Mouse (Mus musculus): ENCODE measurements around the gene Rchy1.
A peak's percentile ranks its signal among the peaks of the same experiment; 100 is the strongest.

DNA sequence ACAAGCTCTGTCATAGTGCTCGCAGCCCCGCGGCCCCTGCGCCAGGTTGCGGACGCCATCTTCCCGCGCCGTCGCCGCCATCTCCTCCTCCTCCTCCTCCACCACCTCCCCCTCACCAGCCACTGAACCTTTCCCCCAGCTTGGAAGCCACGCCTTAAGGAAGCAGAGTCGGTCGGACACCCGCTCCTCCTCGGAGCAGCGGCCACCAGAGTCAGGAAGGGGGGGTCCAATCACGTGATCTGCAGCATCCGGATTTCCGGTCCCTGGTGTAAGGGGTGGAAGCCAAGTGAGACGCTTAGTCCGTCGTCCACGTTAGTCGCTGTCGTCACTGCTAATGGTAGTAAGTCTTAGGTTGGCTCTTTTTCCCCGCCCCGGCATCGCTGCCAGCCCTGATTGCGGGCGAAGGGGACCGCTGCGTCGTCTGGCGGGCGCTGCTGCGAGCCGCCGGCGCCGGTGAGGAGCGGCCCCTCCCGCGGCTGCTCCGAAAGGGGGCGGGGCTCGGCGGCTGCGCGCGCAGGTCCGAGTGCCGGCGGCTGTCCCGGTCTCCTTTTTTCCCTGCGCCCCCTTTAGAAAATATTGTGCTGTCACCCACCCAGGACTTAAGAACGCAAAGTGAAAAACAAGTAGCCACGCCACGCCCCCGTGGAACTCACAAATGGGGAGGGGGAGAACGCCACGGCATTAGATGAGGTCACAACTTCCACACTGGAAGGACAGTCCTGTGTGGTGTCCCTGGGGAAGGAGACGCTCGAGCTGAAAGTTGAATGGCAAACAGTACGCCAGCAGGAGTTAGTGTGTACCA is at the start of gene Rchy1:
- TF ChIP-seq KAT2A (IDR thresholded peaks at IDR 0.05; ENCODE audit: insufficient replicate concordance, low read length) (0 out of 2 replicates have a peak, but pooled peaks have one; percentile 40), EP300 (IDR thresholded peaks at IDR 0.05; ENCODE audit: low read length) (peak; percentile 41; the same call in 1 of the 2 replicates), CTCF (conservative IDR thresholded peaks at IDR 0.05 in 1 of 2, IDR thresholded peaks at IDR 0.05 in 1 of 2; ENCODE audit: low read depth in 2 of 2, low read length in 2 of 2) (peak in 1 of 2 experiments; percentile 21; a peak in 1 of 4 replicates), E2F4 (IDR thresholded peaks at IDR 0.05; ENCODE audit: insufficient replicate concordance, low read depth, low read length) (no peak), USF1 (IDR thresholded peaks at IDR 0.05; ENCODE audit: low read depth, low read length) (peak; percentile 94), HCFC1 (IDR thresholded peaks at IDR 0.05; ENCODE audit: low read depth, low read length) (peak; percentile 79), GABPA (IDR thresholded peaks at IDR 0.05; ENCODE audit: insufficient replicate concordance, low read depth, low read length) (no peak), BHLHE40 (IDR thresholded peaks at IDR 0.05; ENCODE audit: low read depth, low read length) (peak; percentile 98), ZNF384 (IDR thresholded peaks at IDR 0.05; ENCODE audit: low read depth, low read length) (no peak), USF2 (conservative IDR thresholded peaks at IDR 0.05; ENCODE audit: low read depth, low read length) (peak; percentile 91), TCF12 (IDR thresholded peaks at IDR 0.05; ENCODE audit: low read depth, low read length) (peak; percentile 40), POLR2A (IDR thresholded peaks at IDR 0.05; ENCODE audit: low read depth, low read length) (peak; percentile 79), ZMIZ1 (IDR thresholded peaks at IDR 0.05; ENCODE audit: low read depth, low read length) (peak; percentile 75)
